Mouse (Mus musculus): ENCODE measurements around the gene Nsun7. TPM values are rescaled to one million over a fixed set of nuclear protein-coding genes. Genes with fewer than 3 reads are reported as not detected.

The Nsun7 gene
- polyA plus RNA-seq, 1 experiment from 2014 or later: 2.6 TPM

- Histone ChIP-seq H3K27me3 (replicated peaks) (no peaks in the 10 kb centered on the region), H3K9ac (no peak overlapping the region), H3K4me2 (no peak overlapping the region), H3K36me3 (replicated peaks) (no peaks in the 10 kb centered on the region), H3K4me1 (no peaks in the 10 kb centered on the region), H3K9me3 (no peaks in the 10 kb centered on the region), H3K4me3 (no peak overlapping the region), H3K27ac (no peak overlapping the region)
- ATAC-seq (replicated peaks): no peak
- WGBS: 94% methylated on average over 4 of the region's 4 CpGs
Observed at GRCm38 (mm10) chr5:66294952-66295351, 35.3 kb downstream of the Nsun7 start.

GRCm38 (mm10) chr5:66296116-66296515 lies 36.4 kb downstream of the Nsun7 start:
- Histone ChIP-seq H3K9me3 (no peaks in the 10 kb centered on the region), H3K36me3 (replicated peaks) (no peaks in the 10 kb centered on the region), H3K27ac (no peak overlapping the region), H3K9ac (no peak overlapping the region), H3K4me3 (no peak overlapping the region), H3K4me2 (no peak overlapping the region), H3K27me3 (replicated peaks) (no peaks in the 10 kb centered on the region), H3K4me1 (no peaks in the 10 kb centered on the region)
- no peak for ATAC-seq (replicated peaks)
- 93% methylated on average over 5 of the region's 5 CpGs for WGBS

- H3K4me2 ChIP-seq: no peak overlapping the region
- no peak for ATAC-seq (replicated peaks)
Observed at GRCm38 (mm10) chr5:66298856-66299255, 39.2 kb downstream of the Nsun7 start.

GRCm38 (mm10) chr5:66300576-66300975 lies 40.9 kb downstream of the Nsun7 start:
- Histone ChIP-seq H3K9me3 (no peaks in the 10 kb centered on the region), H3K4me3 (no peak overlapping the region), H3K27me3 (replicated peaks) (no peaks in the 10 kb centered on the region), H3K36me3 (replicated peaks) (0 out of 2 replicates have a peak, but pooled peaks cover 6% of the 10 kb centered on the region), H3K27ac (no peak overlapping the region), H3K9ac (no peak overlapping the region), H3K4me1 (no peaks in the 10 kb centered on the region), H3K4me2 (no peak overlapping the region)
- WGBS: 82% methylated on average over 13 of the region's 13 CpGs
- no peak for ATAC-seq (replicated peaks)

More at GRCm38 (mm10) chr5:66298856-66299255, 39.2 kb downstream of the Nsun7 start:
- Histone ChIP-seq H3K4me3 (no peak overlapping the region), H3K4me1 (no peaks in the 10 kb centered on the region), H3K9me3 (no peaks in the 10 kb centered on the region), H3K27ac (no peak overlapping the region), H3K9ac (no peak overlapping the region), H3K36me3 (replicated peaks) (0 out of 2 replicates have a peak, but pooled peaks cover 6% of the 10 kb centered on the region), H3K27me3 (replicated peaks) (no peaks in the 10 kb centered on the region)
- 92% methylated on average over 6 of the region's 6 CpGs for WGBS

- 0 out of 2 replicates have a peak, but pooled peaks cover 6% of the 10 kb centered on the region for H3K36me3 ChIP-seq (replicated peaks)
- no peak overlapping the region for H3K4me3 ChIP-seq
- no peak overlapping the region for H3K9ac ChIP-seq
- 93% methylated on average over 21 of the region's 21 CpGs for WGBS
- H3K4me1 ChIP-seq: no peaks in the 10 kb centered on the region
- no peak for ATAC-seq (replicated peaks)
- H3K9me3 ChIP-seq: no peaks in the 10 kb centered on the region
- no peaks in the 10 kb centered on the region for H3K27me3 ChIP-seq (replicated peaks)
- H3K4me2 ChIP-seq: no peak overlapping the region
- no peak overlapping the region for H3K27ac ChIP-seq
Observed at GRCm38 (mm10) chr5:66302085-66302815, 42.6 kb downstream of the Nsun7 start.

- 92% methylated on average over 2 of the region's 2 CpGs for WGBS
- Histone ChIP-seq H3K9me3 (no peaks in the 10 kb centered on the region), H3K27ac (no peak overlapping the region), H3K36me3 (replicated peaks) (0 out of 2 replicates have a peak, but pooled peaks cover 6% of the 10 kb centered on the region), H3K4me3 (no peak overlapping the region), H3K9ac (no peak overlapping the region), H3K27me3 (replicated peaks) (no peaks in the 10 kb centered on the region), H3K4me2 (no peak overlapping the region), H3K4me1 (no peaks in the 10 kb centered on the region)
- no peak for ATAC-seq (replicated peaks)
Observed at GRCm38 (mm10) chr5:66302873-66303272, 43.2 kb downstream of the Nsun7 start.

- 72% methylated on average over 11 of the region's 11 CpGs for WGBS
- Histone ChIP-seq H3K36me3 (replicated peaks) (peaks cover 10% of the 10 kb centered on the region; the same call in 1 of the 2 replicates), H3K27me3 (replicated peaks) (no peaks in the 10 kb centered on the region), H3K4me1 (no peaks in the 10 kb centered on the region), H3K27ac (no peak overlapping the region), H3K4me3 (no peak overlapping the region), H3K9ac (no peak overlapping the region), H3K4me2 (no peak overlapping the region), H3K9me3 (no peaks in the 10 kb centered on the region)
- 0 out of 2 replicates have a peak, but pooled peaks have one; percentile 32 for ATAC-seq (replicated peaks)
Observed at GRCm38 (mm10) chr5:66304300-66305067, 44.8 kb downstream of the Nsun7 start.

- Histone ChIP-seq H3K9me3 (no peaks in the 10 kb centered on the region), H3K4me2 (no peak overlapping the region), H3K27me3 (replicated peaks) (no peaks in the 10 kb centered on the region), H3K4me3 (no peak overlapping the region), H3K4me1 (no peaks in the 10 kb centered on the region), H3K36me3 (replicated peaks) (peaks cover 10% of the 10 kb centered on the region; the same call in 1 of the 2 replicates), H3K27ac (no peak overlapping the region), H3K9ac (no peak overlapping the region)
- 71% methylated on average over 8 of the region's 8 CpGs for WGBS
- no peak for ATAC-seq (replicated peaks)
Observed at GRCm38 (mm10) chr5:66305511-66305910, 45.8 kb downstream of the Nsun7 start.

- H3K36me3 ChIP-seq (replicated peaks): peaks cover 4% of the 10 kb centered on the region; the same call in 1 of the 2 replicates
- H3K9me3 ChIP-seq: no peaks in the 10 kb centered on the region
- WGBS: 48% methylated on average over 9 of the region's 9 CpGs
Observed at GRCm38 (mm10) chr5:66310328-66310727, 50.6 kb downstream of the Nsun7 start.

GRCm38 (mm10) chr5:66310806-66311205 lies 51.1 kb downstream of the Nsun7 start:
- no peak for ATAC-seq (replicated peaks)
- 93% methylated on average over 11 of the region's 11 CpGs for WGBS
- Histone ChIP-seq H3K9me3 (no peaks in the 10 kb centered on the region), H3K36me3 (replicated peaks) (peaks cover 4% of the 10 kb centered on the region; the same call in 1 of the 2 replicates), H3K4me3 (no peak overlapping the region), H3K27ac (no peak overlapping the region), H3K4me1 (no peaks in the 10 kb centered on the region), H3K4me2 (no peak overlapping the region), H3K9ac (no peak overlapping the region), H3K27me3 (replicated peaks) (no peaks in the 10 kb centered on the region)

More at GRCm38 (mm10) chr5:66310328-66310727, 50.6 kb downstream of the Nsun7 start:
- ATAC-seq (replicated peaks): no peak
- Histone ChIP-seq H3K4me1 (no peaks in the 10 kb centered on the region), H3K27ac (no peak overlapping the region), H3K4me2 (no peak overlapping the region), H3K4me3 (no peak overlapping the region), H3K9ac (no peak overlapping the region), H3K27me3 (replicated peaks) (no peaks in the 10 kb centered on the region)

- H3K4me3 ChIP-seq: no peak overlapping the region
- H3K4me2 ChIP-seq: no peak overlapping the region
- no peaks in the 10 kb centered on the region for H3K27me3 ChIP-seq (replicated peaks)
- ATAC-seq (replicated peaks): no peak
- H3K36me3 ChIP-seq (replicated peaks): no peaks in the 10 kb centered on the region; the same call in 1 of the 2 replicates
- no peaks in the 10 kb centered on the region for H3K9me3 ChIP-seq
- WGBS: 94% methylated on average over 5 of the region's 5 CpGs
- H3K4me1 ChIP-seq: peaks cover 12% of the 10 kb centered on the region
- H3K27ac ChIP-seq: no peak overlapping the region
- H3K9ac ChIP-seq: no peak overlapping the region
Observed at GRCm38 (mm10) chr5:66315791-66316190, 56.1 kb downstream of the Nsun7 start.

GRCm38 (mm10) chr5:66319341-66319740 lies 59.6 kb downstream of the Nsun7 start:
- Histone ChIP-seq H3K27ac (peak overlapping the region; percentile 76), H3K4me2 (peak overlapping the region; percentile 18), H3K4me3 (no peak overlapping the region), H3K9ac (no peak overlapping the region), H3K9me3 (no peaks in the 10 kb centered on the region), H3K4me1 (peaks cover 16% of the 10 kb centered on the region), H3K27me3 (replicated peaks) (no peaks in the 10 kb centered on the region), H3K36me3 (replicated peaks) (no peaks in the 10 kb centered on the region)
- WGBS: 71% methylated on average over 6 of the region's 6 CpGs
- ATAC-seq (replicated peaks): peak; percentile 32; the same call in 1 of the 2 replicates
